In the genomic region with DNA sequence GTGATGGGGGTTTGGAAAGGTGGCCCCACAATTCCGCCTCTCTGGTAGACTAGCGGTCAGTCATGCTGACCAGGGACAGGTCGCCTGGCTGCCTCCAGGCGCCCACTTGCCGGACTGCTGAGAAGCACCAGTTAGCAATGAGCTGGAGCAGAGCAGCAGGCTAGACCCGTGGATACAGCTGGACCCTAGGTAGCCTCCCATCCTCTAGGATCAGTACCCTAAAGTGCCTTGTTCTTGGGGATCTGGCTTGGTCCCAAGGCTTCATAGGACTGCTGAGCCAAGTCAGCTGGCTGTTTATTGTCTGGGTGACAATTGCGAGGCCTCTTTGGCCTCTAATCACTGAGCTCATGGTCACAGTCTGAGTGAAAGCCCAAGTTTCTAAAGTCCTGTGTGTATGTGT, we compare ENCODE assay signal across 8 mouse cellular contexts. TPM values are rescaled to one million over a fixed set of nuclear protein-coding genes. Genes with fewer than 3 reads are reported as not detected.
A peak's percentile ranks its signal among the peaks of the same experiment; 100 is the strongest.
DNase-seq lines count a peak whose midpoint lies in the region; ATAC-seq and TF ChIP-seq lines count a peak whose summit lies in the region.

No protein-coding gene starts in this region.

- H3K27ac ChIP-seq in heart, embryonic 13.5 days (replicated peaks): no peak overlapping the region
- no peak overlapping the region for H3K27ac ChIP-seq in limb, embryonic 15.5 days
- no peak overlapping the region for H3K27ac ChIP-seq in olfactory bulb, adult 2 months (ENCODE audit: insufficient read depth, low read depth, low read length)

- WGBS in heart, embryonic 13.5 days: 21% methylated on average over 7 of the region's 7 CpGs
- 17% methylated on average over 7 of the region's 7 CpGs for WGBS in limb, embryonic 15.5 days
- WGBS in olfactory bulb, adult 2 months: 45% methylated on average over 7 of the region's 7 CpGs

- peak; percentile 7 to 9 for DNase-seq in cerebellum, adult 18-20 months
- no peak for DNase-seq in cerebellum, adult 9-11 months
- DNase-seq in adrenal gland, adult 8-10 months: peak; percentile 24
- DNase-seq in ovary, adult 18-20 months (ENCODE audit: low spot score): no peak

- H3K36me3 ChIP-seq in heart, embryonic 13.5 days: no peaks in the 10 kb centered on the region
- H3K36me3 ChIP-seq in limb, embryonic 15.5 days: no peaks in the 10 kb centered on the region

- H3K4me3 ChIP-seq in heart, embryonic 13.5 days: peak overlapping the region; percentile 76
- H3K4me3 ChIP-seq in limb, embryonic 15.5 days: peak overlapping the region; percentile 74
- H3K4me3 ChIP-seq in olfactory bulb, adult 2 months (ENCODE audit: insufficient read depth, low read depth, low read length): peak overlapping the region; percentile 53

- H3K4me1 ChIP-seq in heart, embryonic 13.5 days: peaks cover 32% of the 10 kb centered on the region
- peaks cover 19% of the 10 kb centered on the region for H3K4me1 ChIP-seq in limb, embryonic 15.5 days
- H3K4me1 ChIP-seq in olfactory bulb, adult 2 months (ENCODE audit: control insufficient read depth, insufficient read depth, low read length): peaks cover 16% of the 10 kb centered on the region

- H3K4me2 ChIP-seq in heart, embryonic 13.5 days: peak overlapping the region; percentile 84
- H3K4me2 ChIP-seq in limb, embryonic 15.5 days: peak overlapping the region; percentile 89

- no peaks in the 10 kb centered on the region for H3K9me3 ChIP-seq in heart, embryonic 13.5 days
- no peaks in the 10 kb centered on the region for H3K9me3 ChIP-seq in limb, embryonic 15.5 days

- TF ChIP-seq POLR2A in olfactory bulb, adult 2 months (IDR thresholded peaks at IDR 0.05; ENCODE audit: insufficient read depth, low read depth, low read length): no peak

- TF ChIP-seq CTCF in olfactory bulb, adult 2 months (IDR thresholded peaks at IDR 0.05; ENCODE audit: insufficient read depth, low read depth, low read length): no peak

- ATAC-seq in heart, embryonic 13.5 days (ENCODE audit: extremely low read depth, insufficient number of reproducible peaks, low FRiP score, low TSS enrichment): no peak
- ATAC-seq in limb, embryonic 15.5 days (ENCODE audit: insufficient number of reproducible peaks, low FRiP score, low TSS enrichment, low read depth): no peak
- ATAC-seq in activated CD4-positive, CD25-positive, alpha-beta regulatory T cell, adult 4 months: no peak

- peak overlapping the region; percentile 85 for H3K9ac ChIP-seq in heart, embryonic 13.5 days
- peak overlapping the region; percentile 53 for H3K9ac ChIP-seq in limb, embryonic 15.5 days

- peaks cover 22% of the 10 kb centered on the region; the same call in 1 of the 2 replicates for H3K27me3 ChIP-seq in heart, embryonic 13.5 days (replicated peaks)
- H3K27me3 ChIP-seq in limb, embryonic 15.5 days: peaks cover 15% of the 10 kb centered on the region; the same call in 1 of the 2 replicates

RNA-seq across cellular contexts. Expression of a gene that starts 0.8 kb away (rescaled TPM):
- 100 to 1,000 TPM in 1 of 4 experiments, 10 to 100 TPM in 3; 48.7 to 104 (median 74.3) TPM for total RNA-seq in adrenal gland, adult 8-10 months (2022)
- 8.4 and 9.0 TPM in 2 replicates for polyA plus RNA-seq in heart, embryonic 13.5 days (2015; fragmentation: Nextera tagmentation; extraction: Ambion mirVana)
- 25.2 and 27.0 TPM in 2 replicates for polyA plus RNA-seq in limb, embryonic 15.5 days (2015; fragmentation: Nextera tagmentation; extraction: Ambion mirVana)
- 67.1 TPM in 1 of 2 replicates, not detected in the other for polyA plus RNA-seq in olfactory bulb, adult 2 months (2012; ENCODE audit: insufficient read depth, insufficient read length, low replicate concordance, missing spikeins)
- polyA plus RNA-seq in activated CD4-positive, CD25-positive, alpha-beta regulatory T cell, adult 4 months (2017; shearing (Covaris generic)): under 1 TPM; 0.34 to 0.52 TPM

Comparison
In these comparisons a context has a peak if more than half of its experiments do, and no peak if none do; other contexts are left out.
1. DNase-seq: peak in cerebellum, adult 18-20 months (2 of 2) and adrenal gland, adult 8-10 months (single experiment); none in cerebellum, adult 9-11 months (single experiment) and ovary, adult 18-20 months (single experiment).
2. Peak in every context shown above with its lines, with median percentiles within 50 percentile points of each other: H3K4me3 ChIP-seq.